Comparison of ENCODE assay signal across 8 mouse cellular contexts in the genomic region with DNA sequence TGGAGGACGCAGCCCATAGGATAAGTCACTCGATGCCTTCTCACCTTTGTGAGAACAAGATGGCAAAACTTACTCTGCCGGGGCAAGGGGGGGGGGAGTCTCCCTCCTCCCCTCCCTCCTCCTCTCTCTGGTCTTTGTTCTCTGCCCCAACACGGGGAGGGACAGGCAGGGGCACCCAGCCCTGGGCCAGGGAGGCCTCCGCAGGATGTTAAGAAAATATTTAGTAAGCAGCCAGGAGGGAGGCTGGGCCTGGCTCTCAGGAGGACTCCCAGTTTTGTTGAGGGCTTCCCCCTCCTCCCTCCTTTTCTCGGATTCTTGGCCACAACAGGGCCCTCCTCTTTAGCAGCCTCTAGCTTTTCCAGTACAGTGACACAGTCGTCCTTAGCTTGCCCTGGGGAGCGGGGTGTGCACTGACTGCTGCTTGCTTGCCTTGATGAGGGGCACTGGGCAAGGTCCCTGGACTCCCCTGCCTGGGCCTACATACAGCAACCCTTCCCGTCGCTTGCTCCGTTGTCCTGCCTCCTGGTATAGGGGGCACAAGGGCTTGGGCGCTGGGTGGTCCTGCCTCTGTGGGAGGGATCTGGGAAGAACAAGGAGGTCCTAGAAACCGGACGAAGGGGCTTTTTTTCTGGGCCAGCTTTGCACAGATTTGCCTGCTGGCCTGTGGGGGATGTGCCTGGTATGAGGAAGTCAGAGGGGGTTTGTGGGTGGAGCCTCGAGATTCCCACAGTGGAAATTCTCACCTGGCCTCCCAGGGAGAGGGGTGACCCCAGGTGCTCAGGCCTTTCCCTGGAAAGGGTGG. TPM values are rescaled to one million over a fixed set of nuclear protein-coding genes. Genes with fewer than 3 reads are reported as not detected.
DNase-seq lines count a peak whose midpoint lies in the region; ATAC-seq lines count a peak whose summit lies in the region.

No protein-coding gene starts in this region.

- ATAC-seq in embryonic facial prominence, embryonic 12.5 days (ENCODE audit: insufficient number of reproducible peaks, insufficient read depth, low FRiP score, low TSS enrichment): no peak
- ATAC-seq in hindbrain, embryonic 12.5 days (ENCODE audit: low FRiP score): no peak
- ATAC-seq in limb, embryonic 15.5 days (ENCODE audit: insufficient number of reproducible peaks, low FRiP score, low TSS enrichment, low read depth): no peak
- no peak for ATAC-seq in neural tube, embryonic 12.5 days (ENCODE audit: low FRiP score, low read depth)

- 2% methylated on average over 15 of the region's 15 CpGs for WGBS in embryonic facial prominence, embryonic 12.5 days
- WGBS in hindbrain, embryonic 12.5 days: 5% methylated on average over 15 of the region's 15 CpGs
- 3% methylated on average over 15 of the region's 15 CpGs for WGBS in limb, embryonic 15.5 days
- 13% methylated on average over 15 of the region's 15 CpGs for WGBS in neural tube, embryonic 12.5 days

- H3K4me2 ChIP-seq in embryonic facial prominence, embryonic 12.5 days (replicated peaks): peak overlapping the region; percentile 99
- H3K4me2 ChIP-seq in hindbrain, embryonic 12.5 days (replicated peaks): peak overlapping the region; percentile 99
- peak overlapping the region; percentile 81 for H3K4me2 ChIP-seq in limb, embryonic 15.5 days
- peak overlapping the region; percentile 91 for H3K4me2 ChIP-seq in neural tube, embryonic 12.5 days (replicated peaks)

- H3K36me3 ChIP-seq in embryonic facial prominence, embryonic 12.5 days: peaks cover 61% of the 10 kb centered on the region
- peaks cover 63% of the 10 kb centered on the region for H3K36me3 ChIP-seq in hindbrain, embryonic 12.5 days
- H3K36me3 ChIP-seq in limb, embryonic 15.5 days: peaks cover 56% of the 10 kb centered on the region
- peaks cover 61% of the 10 kb centered on the region for H3K36me3 ChIP-seq in neural tube, embryonic 12.5 days

- peak overlapping the region; percentile 99 for H3K27ac ChIP-seq in embryonic facial prominence, embryonic 12.5 days
- H3K27ac ChIP-seq in hindbrain, embryonic 12.5 days: peak overlapping the region; percentile 100
- peak overlapping the region; percentile 100 for H3K27ac ChIP-seq in limb, embryonic 15.5 days
- peak overlapping the region; percentile 99 for H3K27ac ChIP-seq in neural tube, embryonic 12.5 days

- H3K9ac ChIP-seq in embryonic facial prominence, embryonic 12.5 days: peak overlapping the region; percentile 100
- H3K9ac ChIP-seq in hindbrain, embryonic 12.5 days: peak overlapping the region; percentile 100
- H3K9ac ChIP-seq in limb, embryonic 15.5 days: peak overlapping the region; percentile 81
- H3K9ac ChIP-seq in neural tube, embryonic 12.5 days: peak overlapping the region; percentile 100

- peak; percentile 67 for DNase-seq in cerebellum, adult 9-10 months
- no peak for DNase-seq in cerebellum, postnatal 4 days (ENCODE audit: low spot score in 2 of 2)
- peak; percentile 80 for DNase-seq in CD4-positive helper T cell, adult 2 months (ENCODE audit: low read depth, low spot score)
- no peak for DNase-seq in right cerebral cortex, postnatal 36 days (ENCODE audit: low spot score in 2 of 2)

- H3K27me3 ChIP-seq in embryonic facial prominence, embryonic 12.5 days: no peaks in the 10 kb centered on the region
- H3K27me3 ChIP-seq in hindbrain, embryonic 12.5 days: no peaks in the 10 kb centered on the region
- no peaks in the 10 kb centered on the region for H3K27me3 ChIP-seq in limb, embryonic 15.5 days
- H3K27me3 ChIP-seq in neural tube, embryonic 12.5 days (replicated peaks): no peaks in the 10 kb centered on the region

- H3K4me1 ChIP-seq in embryonic facial prominence, embryonic 12.5 days: peaks cover 59% of the 10 kb centered on the region
- peaks cover 63% of the 10 kb centered on the region for H3K4me1 ChIP-seq in hindbrain, embryonic 12.5 days
- H3K4me1 ChIP-seq in limb, embryonic 15.5 days: peaks cover 69% of the 10 kb centered on the region
- H3K4me1 ChIP-seq in neural tube, embryonic 12.5 days: peaks cover 63% of the 10 kb centered on the region

- H3K4me3 ChIP-seq in embryonic facial prominence, embryonic 12.5 days: peak overlapping the region; percentile 95
- H3K4me3 ChIP-seq in hindbrain, embryonic 12.5 days: peak overlapping the region; percentile 99
- H3K4me3 ChIP-seq in limb, embryonic 15.5 days: peak overlapping the region; percentile 91
- H3K4me3 ChIP-seq in neural tube, embryonic 12.5 days: peak overlapping the region; percentile 99

- H3K9me3 ChIP-seq in embryonic facial prominence, embryonic 12.5 days: no peaks in the 10 kb centered on the region
- no peaks in the 10 kb centered on the region for H3K9me3 ChIP-seq in hindbrain, embryonic 12.5 days (replicated peaks)
- no peaks in the 10 kb centered on the region for H3K9me3 ChIP-seq in limb, embryonic 15.5 days
- H3K9me3 ChIP-seq in neural tube, embryonic 12.5 days: no peaks in the 10 kb centered on the region

RNA-seq across cellular contexts. Expression of a gene that starts 4.2 kb away (rescaled TPM):
- 33.4 and 35.1 TPM in 2 replicates for polyA plus RNA-seq in embryonic facial prominence, embryonic 12.5 days (2016; fragmentation: Nextera tagmentation; extraction: Ambion mirVana)
- polyA plus RNA-seq in hindbrain, embryonic 12.5 days (2016; fragmentation: Nextera tagmentation; extraction: Ambion mirVana): 42.1 and 54.5 TPM in 2 replicates
- polyA plus RNA-seq in limb, embryonic 15.5 days (2015; fragmentation: Nextera tagmentation; extraction: Ambion mirVana): 13.4 and 14.0 TPM in 2 replicates
- 40.8 and 45.1 TPM in 2 replicates for polyA plus RNA-seq in neural tube, embryonic 12.5 days (2016; fragmentation: Nextera tagmentation; extraction: Ambion mirVana)

RNA-seq across cellular contexts. Expression of a gene that starts 11.6 kb away (rescaled TPM):
- 8.4 and 8.5 TPM in 2 replicates for polyA plus RNA-seq in embryonic facial prominence, embryonic 12.5 days (2016; fragmentation: Nextera tagmentation; extraction: Ambion mirVana)
- 18.4 and 22.3 TPM in 2 replicates for polyA plus RNA-seq in hindbrain, embryonic 12.5 days (2016; fragmentation: Nextera tagmentation; extraction: Ambion mirVana)
- polyA plus RNA-seq in limb, embryonic 15.5 days (2015; fragmentation: Nextera tagmentation; extraction: Ambion mirVana): 5.9 and 6.8 TPM in 2 replicates
- polyA plus RNA-seq in neural tube, embryonic 12.5 days (2016; fragmentation: Nextera tagmentation; extraction: Ambion mirVana): 26.5 and 27.3 TPM in 2 replicates

RNA-seq across cellular contexts. Expression of a gene that starts 13.5 kb away (rescaled TPM):
- 151 and 159 TPM in 2 replicates for polyA plus RNA-seq in embryonic facial prominence, embryonic 12.5 days (2016; fragmentation: Nextera tagmentation; extraction: Ambion mirVana)
- polyA plus RNA-seq in hindbrain, embryonic 12.5 days (2016; fragmentation: Nextera tagmentation; extraction: Ambion mirVana): 235 and 271 TPM in 2 replicates
- polyA plus RNA-seq in limb, embryonic 15.5 days (2015; fragmentation: Nextera tagmentation; extraction: Ambion mirVana): 102 and 103 TPM in 2 replicates
- polyA plus RNA-seq in neural tube, embryonic 12.5 days (2016; fragmentation: Nextera tagmentation; extraction: Ambion mirVana): 262 and 273 TPM in 2 replicates

RNA-seq across cellular contexts. Expression of a gene that starts 13.8 kb away (rescaled TPM):
- 457 and 481 TPM in 2 replicates for polyA plus RNA-seq in embryonic facial prominence, embryonic 12.5 days (2016; fragmentation: Nextera tagmentation; extraction: Ambion mirVana)
- 351 and 385 TPM in 2 replicates for polyA plus RNA-seq in hindbrain, embryonic 12.5 days (2016; fragmentation: Nextera tagmentation; extraction: Ambion mirVana)
- 494 and 537 TPM in 2 replicates for polyA plus RNA-seq in limb, embryonic 15.5 days (2015; fragmentation: Nextera tagmentation; extraction: Ambion mirVana)
- 396 and 422 TPM in 2 replicates for polyA plus RNA-seq in neural tube, embryonic 12.5 days (2016; fragmentation: Nextera tagmentation; extraction: Ambion mirVana)

RNA-seq across cellular contexts. Expression of a gene that starts 20.5 kb away (rescaled TPM):
- 11.6 and 13.0 TPM in 2 replicates for polyA plus RNA-seq in embryonic facial prominence, embryonic 12.5 days (2016; fragmentation: Nextera tagmentation; extraction: Ambion mirVana)
- polyA plus RNA-seq in hindbrain, embryonic 12.5 days (2016; fragmentation: Nextera tagmentation; extraction: Ambion mirVana): 12.0 and 13.3 TPM in 2 replicates
- polyA plus RNA-seq in limb, embryonic 15.5 days (2015; fragmentation: Nextera tagmentation; extraction: Ambion mirVana): 12.8 and 13.3 TPM in 2 replicates
- 14.9 and 15.7 TPM in 2 replicates for polyA plus RNA-seq in neural tube, embryonic 12.5 days (2016; fragmentation: Nextera tagmentation; extraction: Ambion mirVana)

Comparison
In these comparisons a context has a peak if more than half of its experiments do, and no peak if none do; other contexts are left out.
1. DNase-seq: peak in cerebellum, adult 9-10 months (single experiment) and CD4-positive helper T cell, adult 2 months (single experiment); none in cerebellum, postnatal 4 days (0 of 2) and right cerebral cortex, postnatal 36 days (0 of 2).
2. Peak in every context shown above with its lines, with median percentiles within 50 percentile points of each other: H3K27ac ChIP-seq, H3K4me2 ChIP-seq, H3K4me3 ChIP-seq and H3K9ac ChIP-seq.